Mouse (Mus musculus) heart, postnatal 0 days (tissue): ENCODE measurements around the gene Gm7137.
"Not testable (repeated sequence)": the region's sequence is repeated elsewhere in the genome, so short reads cannot be mapped to it uniquely, and the experiment has no call there.

Experiments
- CTCF ChIP-seq: IDR thresholded peaks from 2 replicates; pipeline ENCODE4 v1.5.1; 2016; ENCODE audit warnings: antibody characterized with exemption, control low read depth, low read depth
- EP300 ChIP-seq: IDR thresholded peaks from 2 replicates; pipeline ENCODE4 v1.6.1; 2016; ENCODE audit warnings: antibody characterized with exemption, low read depth

DNA sequence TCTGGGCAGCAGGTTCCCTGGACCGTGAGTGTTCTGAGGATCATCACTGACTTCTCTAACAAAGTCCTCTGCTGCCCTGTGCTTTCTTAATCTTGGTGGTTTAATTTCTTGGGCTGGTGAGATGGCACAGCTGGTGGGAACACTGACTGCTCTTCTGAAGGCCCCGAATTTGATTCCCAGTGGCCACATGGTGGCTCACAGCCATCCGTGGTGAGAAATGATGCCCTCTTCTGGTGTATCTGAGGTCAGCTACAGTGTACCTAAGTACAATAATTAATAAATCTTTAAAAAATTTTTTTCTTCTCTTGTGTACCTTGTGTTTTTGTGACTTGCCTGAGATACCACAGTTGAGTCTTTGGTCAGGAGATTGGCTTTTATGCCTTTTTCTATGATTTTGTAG, 35.7 kb downstream of the Gm7137 start:
- not testable (repeated sequence) for TF ChIP-seq CTCF, EP300
